Mouse (Mus musculus) cerebellum, adult 11-12 months (tissue): ENCODE data around the gene Slamf6.
"Not testable (repeated sequence)": the region's sequence is repeated elsewhere in the genome, so short reads cannot be mapped to it uniquely, and the experiment has no call there.

Experiments
- DNase-seq: peaks from one replicate; pipeline ENCODE4 v3.0.0; 2022

The Slamf6 gene

DNA sequence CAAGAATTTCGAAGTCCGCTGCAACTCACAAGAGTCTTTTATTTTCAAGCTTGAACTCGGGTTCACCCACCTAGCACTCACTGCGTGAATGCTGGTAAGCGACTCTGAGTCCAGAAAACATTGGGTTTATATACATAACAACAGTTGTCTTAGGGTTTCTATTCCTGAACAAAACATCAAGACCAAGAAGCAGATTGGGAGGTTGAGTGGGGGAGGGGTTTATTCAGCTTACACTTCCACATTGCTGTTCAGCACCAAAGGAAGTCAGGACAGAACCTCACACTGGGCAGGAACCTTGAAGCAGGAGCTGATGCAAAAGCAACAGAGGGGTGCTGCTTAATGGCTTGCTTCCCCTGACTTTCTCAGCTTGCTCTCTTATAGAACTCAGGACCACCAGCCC is 43.4 kb downstream of the Slamf6 start:
- no peak for DNase-seq

DNA sequence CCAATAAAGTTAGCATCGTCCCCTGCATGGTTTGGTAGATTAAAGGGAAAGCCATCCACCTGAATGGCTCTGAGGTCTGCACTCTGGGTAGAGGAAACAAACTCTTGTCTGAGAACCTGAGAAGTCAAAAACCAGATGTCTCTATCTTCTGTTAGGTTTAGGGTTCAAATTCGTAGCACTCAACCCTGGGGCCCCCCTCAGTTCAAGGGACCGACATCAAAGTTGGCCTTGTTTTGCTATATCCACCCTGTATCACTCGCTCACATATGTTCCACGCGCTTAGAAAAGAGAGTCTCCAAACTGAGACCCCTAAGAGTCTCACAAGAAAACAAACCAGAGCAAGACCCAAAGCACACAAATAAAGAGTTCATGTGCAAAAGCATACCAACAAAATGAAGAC is 44.4 kb downstream of the Slamf6 start:
- DNase-seq, result no peak

DNA sequence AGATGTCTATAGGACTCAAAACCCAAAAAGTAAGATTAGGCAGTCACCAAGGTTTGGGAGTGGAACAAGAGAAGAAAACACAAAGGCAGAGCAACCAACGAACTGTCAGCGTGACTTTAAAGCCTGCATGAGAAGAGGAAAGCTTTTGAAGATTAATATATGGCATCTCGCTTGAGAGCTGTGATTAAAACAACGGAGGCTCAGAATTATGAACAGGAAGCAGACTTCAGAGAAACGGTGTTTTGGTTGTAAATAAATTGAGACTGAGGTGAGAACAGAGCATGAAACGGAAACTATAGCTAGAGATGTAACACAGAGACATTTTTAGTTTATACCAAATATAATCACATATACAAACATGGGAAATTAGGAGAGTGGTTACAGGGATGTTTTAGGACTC is 46.3 kb downstream of the Slamf6 start:
- no peak for DNase-seq

DNA sequence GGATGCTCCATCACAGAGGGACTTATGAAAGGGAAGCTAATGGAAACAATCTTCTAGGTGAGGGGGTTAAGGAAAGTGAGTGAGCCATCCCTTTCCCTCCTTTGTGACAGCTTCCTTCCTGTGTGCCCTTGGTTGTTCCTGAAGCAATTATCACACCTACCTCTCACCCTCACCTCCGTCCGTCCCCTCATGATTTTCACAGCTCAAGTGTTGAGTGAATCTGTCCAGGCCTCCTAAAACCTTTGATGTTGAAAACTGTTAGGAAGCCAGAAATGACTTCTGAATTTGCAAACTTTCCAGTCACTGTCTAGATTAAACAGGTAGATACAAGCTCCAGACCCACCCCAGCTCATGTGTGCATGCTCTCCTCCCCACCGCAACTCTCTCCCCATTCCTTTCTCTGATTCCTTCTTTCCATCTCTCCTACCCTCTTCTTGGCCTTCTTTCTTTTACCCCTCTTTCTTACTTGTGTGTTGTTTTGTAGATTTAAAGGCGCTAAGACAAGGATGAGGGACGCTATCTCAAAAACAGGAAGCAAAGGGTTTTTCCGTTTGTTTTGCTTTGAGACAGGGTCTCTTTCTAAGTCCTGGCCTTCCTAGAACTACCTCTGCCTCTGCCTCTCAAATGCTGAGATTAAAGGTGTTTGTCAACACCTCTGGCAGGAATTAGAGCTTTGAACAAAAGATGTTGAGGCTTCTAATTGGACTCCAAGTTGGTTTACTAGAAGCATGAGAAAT is 48.9 kb downstream of the Slamf6 start:
- no peak for DNase-seq

DNA sequence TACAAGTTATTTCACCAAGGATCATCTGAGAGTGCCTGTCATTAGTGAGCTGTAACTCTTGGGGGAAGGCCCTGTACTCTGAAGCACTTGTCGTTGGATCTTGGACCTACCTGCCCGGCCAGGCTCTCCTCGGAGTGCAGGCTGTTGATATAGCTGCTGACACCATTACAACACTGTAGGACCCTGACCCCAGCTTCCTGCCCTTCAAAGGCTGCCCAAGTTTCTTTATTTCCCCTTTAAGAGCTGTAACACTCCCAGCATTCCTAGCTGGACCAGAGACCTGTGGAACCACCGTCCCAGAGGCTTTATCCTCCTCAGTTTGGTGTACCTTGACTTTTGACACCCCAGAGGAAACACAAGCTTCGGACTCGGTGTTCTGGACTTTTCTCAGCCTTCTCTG is 51.9 kb downstream of the Slamf6 start:
- DNase-seq, result no peak

DNA sequence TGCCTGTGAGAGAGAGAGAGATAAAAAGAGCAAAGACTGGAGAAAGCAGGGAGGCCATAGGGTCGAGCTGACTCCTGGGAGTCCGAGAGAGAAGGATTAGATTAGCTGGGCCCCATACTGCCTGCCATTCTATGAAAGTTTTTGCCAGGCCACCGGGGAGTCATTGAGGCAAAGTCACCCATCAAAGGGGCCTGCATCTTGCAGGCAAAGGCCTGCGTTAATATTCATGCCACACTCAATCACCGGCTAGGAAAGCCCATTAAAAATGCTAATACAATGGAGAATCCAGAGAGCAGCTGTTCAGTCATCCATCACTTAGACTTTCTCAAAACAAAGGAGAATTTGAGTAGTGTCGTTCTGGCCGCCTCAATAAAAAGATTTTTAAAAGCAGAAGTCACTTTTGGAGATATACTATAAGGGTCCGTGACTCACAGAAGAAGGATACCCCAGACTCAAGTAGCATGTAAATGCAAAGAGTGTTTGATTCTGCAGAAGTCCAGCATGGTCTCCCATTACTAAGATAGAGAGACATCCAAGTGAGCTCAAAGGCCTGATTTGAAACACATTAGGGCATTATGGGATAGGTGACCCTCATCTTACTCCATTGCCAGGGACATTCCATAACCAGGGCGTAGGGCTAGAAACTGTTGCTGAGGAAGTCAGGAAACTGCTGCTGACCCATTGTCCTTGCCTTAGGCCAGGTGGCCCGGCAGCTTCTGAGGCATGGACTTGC is 53.7 kb downstream of the Slamf6 start:
- no peak for DNase-seq

DNA sequence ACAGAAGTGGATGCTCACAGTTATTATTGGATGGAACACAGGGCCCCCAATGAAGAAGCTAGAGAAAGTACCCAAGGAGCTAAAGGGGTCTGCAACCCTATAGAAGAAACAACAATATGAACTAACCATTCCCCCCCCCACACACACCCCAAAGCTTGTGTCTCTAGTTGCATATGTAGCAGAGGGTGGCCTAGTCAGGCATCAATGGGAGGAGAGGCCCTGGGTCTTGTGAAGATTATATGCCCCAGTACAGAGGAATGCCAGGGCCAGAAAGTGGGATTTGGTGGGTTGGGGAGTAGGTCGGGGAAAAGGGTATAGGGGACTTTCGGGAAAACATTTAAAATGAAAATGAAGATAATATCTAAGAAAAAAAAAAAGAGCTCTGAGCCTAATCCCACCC is 57.0 kb downstream of the Slamf6 start:
- not testable (repeated sequence) for DNase-seq

DNA sequence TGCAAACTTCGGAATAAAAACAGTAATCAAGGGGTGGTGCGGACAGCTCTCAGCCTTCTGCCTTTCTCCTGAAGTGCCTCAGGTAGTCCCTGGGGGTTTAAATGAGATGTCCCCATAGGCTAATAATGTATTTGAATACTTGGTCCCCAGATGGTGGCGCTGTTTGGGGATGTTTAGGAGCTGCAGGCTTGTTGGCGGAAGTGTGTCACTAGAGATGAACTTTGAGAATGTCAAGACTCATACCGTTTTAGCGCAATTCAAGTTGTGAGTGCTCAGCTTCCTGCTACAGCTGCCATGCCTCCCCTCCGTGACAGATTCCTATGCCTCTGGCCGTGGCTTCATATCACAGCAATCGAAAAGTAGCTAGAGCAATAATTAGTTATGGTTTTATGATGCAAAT is 58.1 kb downstream of the Slamf6 start:
- DNase-seq, result no peak

DNA sequence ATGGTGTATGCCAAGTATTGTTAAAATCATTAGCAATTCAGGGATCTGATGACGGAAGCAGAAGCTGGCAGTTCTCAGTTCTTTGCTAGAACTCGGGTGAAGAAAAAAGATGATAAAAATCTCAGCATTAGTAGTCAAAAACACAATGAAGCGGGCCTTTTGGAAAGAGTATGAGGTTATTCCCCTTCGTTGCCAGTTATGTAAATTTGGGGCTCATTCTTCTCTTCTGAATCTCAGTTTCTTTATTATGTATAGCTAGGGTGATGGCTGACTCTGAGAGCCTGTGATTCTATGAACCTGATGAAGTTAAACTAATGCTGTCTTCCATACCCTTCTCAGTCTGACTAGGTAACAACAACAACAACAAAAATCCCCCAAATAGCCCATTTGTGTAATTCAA is 58.5 kb downstream of the Slamf6 start:
- no peak for DNase-seq

DNA sequence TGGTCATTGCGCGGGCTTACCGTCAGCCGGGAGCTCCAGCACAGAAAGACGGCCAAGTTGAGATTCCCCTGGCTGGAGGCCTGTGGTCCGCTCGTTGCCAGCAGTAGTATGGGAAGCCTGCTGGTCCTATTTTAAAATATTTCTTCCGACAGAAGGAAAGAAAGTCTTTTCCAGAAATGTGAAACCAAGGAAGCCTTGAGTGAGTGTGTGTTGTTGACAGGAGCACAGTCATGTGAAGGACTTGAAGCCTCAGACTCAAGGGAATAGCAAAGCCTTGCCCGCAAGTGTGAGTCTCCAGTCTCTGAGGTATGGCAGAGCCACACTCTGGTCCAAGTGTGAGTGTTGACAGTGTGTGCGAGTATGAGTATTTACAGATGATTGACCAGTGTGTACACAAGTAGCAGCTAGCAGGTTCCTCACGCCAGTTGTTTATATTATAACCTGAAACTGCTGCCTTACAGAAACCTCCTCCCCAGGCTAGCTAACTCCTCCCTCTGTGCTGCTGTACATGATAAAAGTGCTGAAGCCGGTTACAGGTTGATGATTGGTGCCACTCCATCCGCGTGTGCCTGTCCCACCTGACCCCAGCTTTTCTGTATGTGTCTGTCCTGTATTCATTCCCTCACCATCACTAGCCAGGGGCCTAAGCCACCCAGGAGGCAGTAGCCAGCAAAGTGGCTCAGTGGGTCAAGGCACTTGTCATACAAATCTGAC is 59.7 kb downstream of the Slamf6 start:
- DNase-seq, result no peak

DNA sequence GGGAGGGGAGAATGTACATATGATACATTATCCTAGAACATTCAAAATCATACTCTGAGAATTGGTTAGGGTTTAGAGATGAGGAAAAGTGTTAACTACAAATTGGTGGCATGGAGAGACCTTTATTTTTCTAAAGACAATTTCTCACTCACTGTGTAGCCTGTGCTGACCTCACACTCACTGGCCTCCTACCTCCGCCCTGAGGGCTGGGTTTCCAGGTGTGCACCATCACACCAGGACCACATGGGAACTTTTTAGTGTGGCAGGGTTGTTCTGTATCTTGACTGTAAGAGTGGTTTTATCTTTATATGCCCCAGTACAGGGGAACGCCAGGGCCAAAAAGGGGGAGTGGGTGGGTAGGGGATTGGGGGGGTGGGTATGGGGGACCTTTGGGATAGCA is 60.6 kb downstream of the Slamf6 start:
- no peak for DNase-seq

DNA sequence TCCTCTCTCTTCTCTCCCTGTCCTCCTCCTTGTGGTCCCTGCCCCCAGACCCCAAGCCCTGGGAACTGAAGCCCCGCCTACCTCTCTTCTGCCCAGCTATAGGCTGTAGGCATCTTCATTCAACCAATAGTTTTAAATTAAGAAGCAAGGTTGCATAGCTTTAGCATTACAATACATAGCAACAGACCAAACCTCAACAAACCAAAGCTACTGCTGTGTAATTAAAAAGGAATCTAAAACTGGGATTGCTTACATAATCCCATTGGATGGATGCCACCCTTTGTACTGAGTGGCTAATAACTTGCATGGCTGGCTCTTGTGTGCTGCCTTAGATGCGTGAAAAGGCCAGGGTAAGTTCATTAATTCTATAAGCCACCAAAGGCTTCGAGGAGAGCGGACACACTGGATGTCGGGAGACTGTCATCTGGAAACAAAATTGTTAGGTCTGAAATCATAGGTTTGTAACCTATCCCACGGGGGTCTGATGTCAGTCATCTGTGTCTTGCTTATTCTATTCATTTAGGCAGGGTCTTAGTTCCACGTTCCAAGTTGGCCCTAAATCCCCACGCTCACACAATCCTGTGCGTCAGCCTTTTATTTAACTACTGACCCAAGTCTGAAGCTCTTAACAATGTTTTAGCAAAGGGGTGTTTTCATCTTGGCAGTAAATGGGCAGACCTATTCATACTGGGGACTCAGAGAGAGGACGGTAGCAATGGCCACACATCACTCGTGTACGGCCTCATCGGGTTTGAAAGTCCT is 62.8 kb downstream of the Slamf6 start:
- DNase-seq, result no peak

DNA sequence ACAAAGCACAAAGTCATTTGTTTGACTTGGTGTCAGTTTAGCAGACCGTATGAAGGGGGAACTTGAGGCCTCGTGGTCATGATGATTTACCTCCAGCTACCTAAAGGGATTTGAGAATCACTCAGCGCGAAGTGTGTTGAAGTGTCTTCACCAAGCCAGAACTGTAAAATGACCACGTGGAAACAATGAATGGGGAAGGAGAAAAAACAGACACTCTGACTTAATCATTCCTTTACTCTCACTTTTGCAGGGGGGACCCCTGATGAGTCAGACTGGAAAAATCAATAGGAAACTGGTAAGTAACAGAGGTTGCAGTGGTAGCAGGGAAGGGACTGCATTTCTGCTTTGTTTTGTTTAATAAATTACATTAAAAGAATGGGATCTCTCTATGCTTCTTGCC is 64.9 kb downstream of the Slamf6 start:
- no peak for DNase-seq

DNA sequence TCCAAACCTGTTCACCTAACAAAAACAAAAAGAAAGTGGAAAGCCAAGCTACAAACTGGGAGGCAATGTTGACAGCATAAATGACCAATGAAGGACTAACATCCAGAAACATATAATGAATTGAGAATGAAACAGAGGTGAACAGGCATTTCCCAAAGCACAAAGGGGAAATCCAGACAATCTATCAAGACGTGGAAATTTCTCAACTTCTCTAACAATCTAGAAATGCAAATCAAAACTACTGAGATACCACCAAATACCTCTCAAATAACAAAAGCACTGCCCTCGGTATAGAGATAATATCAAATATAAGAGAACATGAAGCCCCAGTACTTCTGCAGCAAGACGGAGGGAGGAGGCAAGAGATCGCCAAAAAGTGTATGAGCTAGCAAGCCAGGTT is 65.4 kb downstream of the Slamf6 start:
- DNase-seq, result no peak

DNA sequence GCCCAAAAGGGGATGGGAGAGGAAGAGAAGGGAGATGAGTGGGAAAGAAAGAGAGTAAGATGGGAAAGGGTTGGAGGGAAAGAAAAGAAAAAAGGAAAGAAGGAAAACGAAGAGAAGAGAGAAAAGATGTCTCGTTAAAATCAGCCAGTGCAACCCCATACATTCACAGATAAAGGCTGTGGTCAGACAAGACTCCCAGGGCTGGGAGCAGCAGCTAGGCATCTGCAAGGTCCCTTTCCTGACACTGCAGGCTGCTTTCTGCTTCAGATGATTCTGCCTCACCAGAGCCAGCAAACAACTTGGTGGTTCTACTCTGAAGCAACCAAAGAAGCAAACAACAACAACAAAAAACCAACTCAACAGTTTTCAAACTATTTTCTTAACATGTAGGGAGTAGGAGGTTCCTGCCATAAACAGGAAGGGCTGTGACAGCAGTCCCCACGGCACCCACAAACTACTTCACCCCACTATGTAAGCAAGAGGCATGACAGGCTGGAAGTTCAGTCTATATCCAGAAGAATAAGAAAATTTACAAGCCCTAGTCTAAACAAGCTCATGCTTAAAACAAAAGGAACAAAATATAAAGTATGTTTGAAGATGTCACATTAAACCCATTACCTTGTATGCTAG is 66.2 kb downstream of the Slamf6 start:
- no peak for DNase-seq

DNA sequence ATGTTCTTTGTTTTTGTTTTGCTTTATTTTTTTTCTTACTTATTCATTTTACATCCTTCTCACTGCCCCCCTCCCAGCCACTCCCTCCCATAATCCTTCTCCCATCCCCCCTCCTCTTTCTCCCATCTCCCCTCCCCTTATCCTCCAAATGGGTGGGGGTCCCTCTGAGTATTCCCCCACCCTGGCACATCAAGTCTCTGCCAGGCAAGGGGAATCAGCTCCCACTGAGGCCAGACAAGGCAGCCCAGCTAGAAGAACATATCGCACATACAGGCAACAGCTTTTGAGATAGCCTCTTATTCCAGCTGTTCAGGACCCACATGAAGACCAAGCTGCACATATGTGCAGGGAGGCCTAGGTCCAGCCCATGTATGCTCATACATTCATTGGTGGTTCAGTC is 66.8 kb downstream of the Slamf6 start:
- DNase-seq, result no peak

DNA sequence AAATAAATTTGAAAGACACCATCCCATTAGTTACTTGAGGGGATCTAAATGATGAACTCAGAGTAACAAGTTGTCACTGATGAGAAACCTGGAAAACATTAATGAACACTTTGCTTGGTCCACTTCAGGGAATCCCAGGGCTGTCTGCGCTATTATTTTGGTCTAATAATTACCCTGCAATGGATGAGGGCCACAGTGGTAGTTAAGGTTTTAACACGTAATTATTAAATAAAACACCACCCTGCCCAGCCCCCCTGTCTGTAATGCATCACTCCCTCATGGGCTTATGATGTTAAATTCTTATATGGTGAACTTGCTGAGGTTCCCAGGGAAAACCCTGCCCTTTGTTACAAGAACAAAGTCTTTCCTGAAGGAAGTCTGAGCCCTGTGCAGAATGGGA is 74.6 kb downstream of the Slamf6 start:
- DNase-seq, result no peak

DNA sequence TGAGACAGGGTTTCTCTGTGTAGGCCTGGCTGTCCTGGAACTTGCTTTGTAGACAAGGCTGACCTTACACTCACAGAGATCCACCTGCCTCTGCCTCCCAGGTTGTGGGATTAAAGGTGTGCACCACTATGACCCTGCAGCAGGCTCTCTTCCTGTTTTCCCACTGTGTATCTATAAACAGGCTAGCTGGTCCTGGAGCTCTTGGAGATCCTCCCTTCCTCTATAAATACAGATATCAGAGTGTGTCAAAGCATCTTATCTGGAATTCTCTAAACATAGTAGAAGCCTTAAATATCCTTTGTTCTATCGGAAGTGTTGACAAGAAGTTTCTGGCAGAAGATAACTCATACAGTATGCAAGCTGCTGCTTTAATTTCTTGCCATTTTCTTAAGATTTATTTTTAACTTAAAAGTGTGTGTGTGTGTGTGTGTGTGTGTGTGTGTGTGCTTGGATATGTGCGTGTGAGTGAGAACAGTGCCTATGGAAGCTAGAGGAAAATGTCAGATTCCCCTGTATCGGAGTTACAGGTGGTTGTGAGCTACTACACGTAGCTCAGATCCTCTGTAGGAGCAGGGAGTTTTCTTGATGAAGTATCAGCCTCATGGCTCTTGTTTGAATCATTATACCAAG is 75.7 kb downstream of the Slamf6 start:
- no peak for DNase-seq

DNA sequence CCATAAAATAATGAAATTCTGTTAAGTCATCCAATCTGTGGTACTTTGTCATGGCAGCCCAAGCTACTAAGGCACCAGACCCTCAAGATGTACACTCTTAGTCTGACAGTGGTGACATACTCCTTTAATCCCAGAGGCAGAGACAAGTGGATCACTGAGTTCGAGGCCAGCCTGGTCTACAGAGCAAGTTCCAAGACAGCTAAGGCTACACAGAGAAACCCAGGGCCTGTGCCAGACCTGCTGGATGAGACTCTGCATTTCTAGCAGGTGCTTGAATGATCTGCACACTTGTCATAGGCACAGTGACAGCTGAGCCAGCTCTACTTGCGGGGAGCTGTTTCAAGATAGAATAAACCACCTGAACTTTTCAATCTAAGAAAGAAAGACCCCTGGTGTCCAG is 77.2 kb downstream of the Slamf6 start:
- no peak for DNase-seq

DNA sequence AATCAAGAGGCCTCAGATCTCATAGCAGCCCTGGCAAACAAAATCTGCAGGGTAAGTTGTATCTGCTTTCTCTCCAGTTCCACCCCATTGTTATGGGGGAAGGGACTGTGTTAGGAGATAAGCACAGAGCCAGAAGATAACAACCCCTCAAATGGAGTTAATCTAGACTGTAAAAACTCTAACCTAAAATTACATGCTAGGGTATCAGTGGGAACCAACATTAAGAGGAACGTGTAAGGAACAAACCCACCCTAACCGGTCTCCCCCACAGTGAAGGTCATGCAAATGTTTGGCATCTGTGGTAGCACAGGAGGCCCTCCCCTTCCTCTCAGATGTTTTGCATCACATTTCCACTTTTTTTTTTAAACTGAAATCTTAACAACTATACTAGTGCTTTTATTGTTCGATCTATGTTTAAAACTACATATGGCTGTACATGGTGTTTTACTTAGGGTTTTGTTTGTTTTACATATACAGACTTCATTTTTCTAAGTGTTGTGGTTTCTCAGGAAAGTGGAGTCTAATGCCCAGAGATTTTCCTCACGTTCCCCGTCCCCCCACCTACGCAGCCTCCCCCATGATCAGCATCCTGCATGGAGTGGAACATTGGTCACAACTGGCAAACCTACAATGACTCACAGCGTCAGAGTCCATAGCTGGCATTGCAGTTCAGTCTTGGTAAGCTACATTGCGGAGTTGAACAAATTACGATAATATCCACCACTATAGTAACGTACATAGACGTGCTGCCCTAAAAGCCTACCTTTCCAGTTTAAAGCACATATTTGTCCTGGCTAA is 77.8 kb downstream of the Slamf6 start:
- DNase-seq, result no peak

DNA sequence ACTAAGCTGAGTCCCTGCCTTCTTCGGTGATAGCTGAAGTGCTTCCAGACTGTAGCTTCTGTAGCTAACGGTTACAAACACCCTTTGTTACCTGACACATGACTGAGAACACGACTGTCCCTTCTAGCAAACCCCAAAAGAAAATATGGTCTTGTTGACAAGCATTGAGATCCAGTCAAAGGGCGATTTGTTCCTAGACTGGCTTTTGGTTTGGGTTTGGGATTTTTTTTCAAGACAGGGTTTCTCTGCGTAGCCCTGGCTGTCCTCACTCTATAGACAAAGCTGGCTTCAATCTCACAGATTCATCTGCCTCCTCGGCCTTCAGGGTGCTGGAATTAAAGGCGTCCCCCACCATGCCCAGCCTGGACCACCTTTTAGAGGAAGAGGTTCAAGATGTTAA is 79.4 kb downstream of the Slamf6 start:
- DNase-seq, result no peak
